ENCODE assay signal across 7 mouse cellular contexts in the genomic region with DNA sequence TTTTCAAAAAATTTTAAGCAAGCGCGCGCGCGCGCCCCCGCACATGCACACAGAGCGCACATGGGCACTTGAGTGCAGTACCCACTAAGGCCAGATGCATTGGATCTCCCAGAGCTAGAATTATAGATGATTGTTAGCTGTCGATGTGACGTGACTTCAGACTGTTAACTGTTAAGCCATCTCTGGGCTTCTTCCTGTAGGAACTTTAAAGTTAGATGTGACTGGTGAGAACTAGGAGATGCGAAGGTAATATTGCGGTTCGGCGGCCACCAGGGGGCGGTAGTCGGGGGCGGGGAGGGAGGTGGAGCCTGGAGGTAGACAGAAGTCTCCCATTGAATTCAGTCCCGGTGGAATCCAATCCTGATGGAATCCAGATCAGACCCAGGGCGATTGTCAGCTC. TPM values are rescaled to one million over a fixed set of nuclear protein-coding genes. Genes with fewer than 3 reads are reported as not detected.
DNase-seq lines count a peak whose midpoint lies in the region; ATAC-seq and TF ChIP-seq lines count a peak whose summit lies in the region.

No protein-coding gene starts in this region.

- H3K4me3 ChIP-seq in embryonic facial prominence, embryonic 13.5 days = peak overlapping the region; percentile 21; the same call in 1 of the 2 replicates
- H3K4me3 ChIP-seq in megakaryocyte, embryonic 14.5 days (replicated peaks) = peak overlapping the region; percentile 33
- no peak overlapping the region for H3K4me3 ChIP-seq in small intestine, adult 2 months (ENCODE audit: low read depth, low read length)

- H3K9me3 ChIP-seq in embryonic facial prominence, embryonic 13.5 days = no peaks in the 10 kb centered on the region
- peaks cover under 1% of the 10 kb centered on the region; the same call in 1 of the 2 replicates for H3K9me3 ChIP-seq in megakaryocyte, embryonic 14.5 days

- H3K36me3 ChIP-seq in embryonic facial prominence, embryonic 13.5 days = no peaks in the 10 kb centered on the region
- H3K36me3 ChIP-seq in megakaryocyte, embryonic 14.5 days (replicated peaks; ENCODE audit: low read length) = no peaks in the 10 kb centered on the region
- no peaks in the 10 kb centered on the region for H3K36me3 ChIP-seq in small intestine, adult 2 months (ENCODE audit: control insufficient read depth, insufficient read depth, low read length)

- 36% methylated on average over 19 of the region's 19 CpGs for WGBS in embryonic facial prominence, embryonic 13.5 days
- 35% methylated on average over 19 of the region's 19 CpGs for WGBS in small intestine, adult 2 months

- no peak for TF ChIP-seq POLR2A in small intestine, adult 2 months (IDR thresholded peaks at IDR 0.05; ENCODE audit: low read depth, low read length)

- intact Hi-C loops in heart, postnatal 14 days (cut with DNase I) = no loop called here

- no peak for ATAC-seq in embryonic facial prominence, embryonic 13.5 days (ENCODE audit: insufficient number of reproducible peaks, insufficient read depth, low FRiP score, low TSS enrichment, low read depth)

- no peaks in the 10 kb centered on the region for H3K27me3 ChIP-seq in embryonic facial prominence, embryonic 13.5 days
- H3K27me3 ChIP-seq in megakaryocyte, embryonic 14.5 days (replicated peaks) = no peaks in the 10 kb centered on the region
- no peaks in the 10 kb centered on the region for H3K27me3 ChIP-seq in small intestine, adult 2 months (ENCODE audit: control insufficient read depth, insufficient read depth, low read length)

- H3K4me2 ChIP-seq in embryonic facial prominence, embryonic 13.5 days = peak overlapping the region; percentile 48

- no peak overlapping the region for H3K9ac ChIP-seq in embryonic facial prominence, embryonic 13.5 days

- TF ChIP-seq CTCF in small intestine, adult 2 months (IDR thresholded peaks at IDR 0.05; ENCODE audit: extremely low read depth, insufficient read length, insufficient replicate concordance, low read depth, low read length) = peak; percentile 71; the same call in 1 of the 2 replicates

- no peaks in the 10 kb centered on the region; the same call in 1 of the 2 replicates for H3K4me1 ChIP-seq in embryonic facial prominence, embryonic 13.5 days
- peaks cover 5% of the 10 kb centered on the region for H3K4me1 ChIP-seq in megakaryocyte, embryonic 14.5 days
- H3K4me1 ChIP-seq in small intestine, adult 2 months (ENCODE audit: control insufficient read depth, insufficient read depth, insufficient read length, low read length) = no peaks in the 10 kb centered on the region

- DNase-seq in CD4-positive helper T cell, adult 2 months (ENCODE audit: low read depth, low spot score) = peak; percentile 24
- peak; percentile 77 for DNase-seq in R1 (ENCODE audit: low read depth, low spot score)
- peak; percentile 58 to 67 for DNase-seq in heart, postnatal 14 days
- peak; percentile 32 to 68 for DNase-seq in layer of hippocampus, postnatal 25 days (ENCODE audit: extremely low spot score in 1 of 2, low spot score in 1 of 2)

- no peak overlapping the region for H3K27ac ChIP-seq in embryonic facial prominence, embryonic 13.5 days
- no peak overlapping the region for H3K27ac ChIP-seq in small intestine, adult 2 months (ENCODE audit: insufficient read depth, low read depth, low read length)

RNA-seq across cellular contexts. Expression of a gene that starts 40.8 kb away (rescaled TPM):
- 31.1 and 39.6 TPM in 2 replicates for polyA plus RNA-seq in embryonic facial prominence, embryonic 13.5 days (2015; fragmentation: Nextera tagmentation; extraction: Ambion mirVana)
- total RNA-seq in heart, postnatal 14 days (2021) = 10 to 100 TPM in 1 of 2 experiments, 1 to 10 TPM in 1; 8.8 to 10.5 TPM
- 10 to 100 TPM; 16.4 to 19.5 TPM for total RNA-seq in layer of hippocampus, postnatal 25 days (2021)
- not detected in 2 replicates for polyA plus RNA-seq in megakaryocyte, embryonic 14.5 days (2012; ENCODE audit: insufficient read depth, low replicate concordance)
- 0.80 and 1.2 TPM in 2 replicates for polyA plus RNA-seq in small intestine, adult 2 months (2012; rRNA removed)

RNA-seq across cellular contexts. Expression of a gene that starts 45.7 kb away (rescaled TPM):
- 14.3 and 17.6 TPM in 2 replicates for polyA plus RNA-seq in embryonic facial prominence, embryonic 13.5 days (2015; fragmentation: Nextera tagmentation; extraction: Ambion mirVana)
- total RNA-seq in heart, postnatal 14 days (2021) = 10 to 100 TPM; 22.0 to 23.6 TPM
- 10 to 100 TPM; 42.2 to 43.1 TPM for total RNA-seq in layer of hippocampus, postnatal 25 days (2021)
- 1.2 and 4.5 TPM in 2 replicates for polyA plus RNA-seq in megakaryocyte, embryonic 14.5 days (2012; ENCODE audit: insufficient read depth, low replicate concordance)
- 5.3 and 12.3 TPM in 2 replicates for polyA plus RNA-seq in small intestine, adult 2 months (2012; rRNA removed)

Comparison
In these comparisons a context has a peak if more than half of its experiments do, and no peak if none do; other contexts are left out.
1. DNase-seq: peak in every context shown above with its lines; median percentile 77 in R1; 62 in heart, postnatal 14 days; 50 in layer of hippocampus, postnatal 25 days; 24 in CD4-positive helper T cell, adult 2 months.
2. RNA of a gene that starts 40.8 kb away (polyA plus RNA-seq): 31.1 to 39.6 TPM in embryonic facial prominence, embryonic 13.5 days; 0.80 to 1.2 TPM in small intestine, adult 2 months and not detected in megakaryocyte, embryonic 14.5 days; every median in the first group is over 10 times any median in the second.